Mouse (Mus musculus) v-Abl transformed pro-B cells (cell line): ENCODE data around the gene Tns2.

Source experiments
- in situ Hi-C, 2 experiments: fragments of 400-800 bp; cut with MboI; formaldehyde crosslinking; loops; one replicate each; pipeline ENCODE4 v1.15.1; 2025; ENCODE audit not compliant: unreplicated experiment in 2 of 2

Gene Tns2

DNA sequence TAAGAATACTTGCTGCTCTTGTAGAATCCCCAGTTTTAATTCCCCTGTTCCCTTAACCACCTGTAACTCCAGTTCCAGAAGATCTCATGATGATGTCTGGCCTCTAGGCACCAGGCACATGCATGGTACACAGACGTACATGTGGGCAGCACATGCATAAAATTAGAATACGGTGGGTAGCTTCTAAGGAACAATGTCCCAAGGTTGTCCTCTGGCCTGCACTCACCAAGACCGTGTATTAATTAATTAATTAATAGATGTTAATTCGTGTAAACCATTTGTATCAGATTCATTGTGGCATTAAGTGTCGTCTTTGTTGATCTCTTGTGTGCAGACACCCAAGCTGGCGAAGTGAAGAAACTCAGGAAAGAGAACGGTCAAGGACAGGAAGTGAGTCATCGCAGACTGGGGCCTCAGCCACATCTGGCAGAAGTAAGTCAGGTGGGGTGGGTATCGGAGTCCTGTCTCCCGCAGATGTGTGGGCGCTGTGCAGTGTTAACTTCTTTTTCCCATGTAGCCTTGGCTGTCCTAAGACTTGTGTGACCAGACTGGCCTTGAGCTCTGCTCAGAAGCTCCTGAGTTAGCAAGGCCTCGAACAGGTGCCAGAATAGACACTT is 9.0 kb upstream of the Tns2 start:
- in situ Hi-C loops = loop anchor here in 1 of 2 experiments (25.0 kb wide), 1 partner anchor 1371 kb away; the partner anchor contains the start of gene Nckap1l

GRCm38 (mm10) chr15:102091688-102092087 is 8.5 kb upstream of the Tns2 start:
- in situ Hi-C loops = loop anchor here in 1 of 2 experiments (25.0 kb wide), 1 partner anchor 1371 kb away; the partner anchor contains the start of gene Nckap1l

GRCm38 (mm10) chr15:102092222-102092621 is 8.0 kb upstream of the Tns2 start:
- in situ Hi-C loops = loop anchor here in 1 of 2 experiments (25.0 kb wide), 1 partner anchor 1370 kb away; the partner anchor contains the start of gene Nckap1l

GRCm38 (mm10) chr15:102094157-102094556 is 6.1 kb upstream of the Tns2 start:
- in situ Hi-C loops = loop anchor here in 1 of 2 experiments (25.0 kb wide), 1 partner anchor 1368 kb away; the partner anchor contains the start of gene Nckap1l

GRCm38 (mm10) chr15:102094988-102095387 is 5.2 kb upstream of the Tns2 start:
- in situ Hi-C loops = loop anchor here in 1 of 2 experiments (25.0 kb wide), 1 partner anchor 1367 kb away; the partner anchor contains the start of gene Nckap1l

DNA sequence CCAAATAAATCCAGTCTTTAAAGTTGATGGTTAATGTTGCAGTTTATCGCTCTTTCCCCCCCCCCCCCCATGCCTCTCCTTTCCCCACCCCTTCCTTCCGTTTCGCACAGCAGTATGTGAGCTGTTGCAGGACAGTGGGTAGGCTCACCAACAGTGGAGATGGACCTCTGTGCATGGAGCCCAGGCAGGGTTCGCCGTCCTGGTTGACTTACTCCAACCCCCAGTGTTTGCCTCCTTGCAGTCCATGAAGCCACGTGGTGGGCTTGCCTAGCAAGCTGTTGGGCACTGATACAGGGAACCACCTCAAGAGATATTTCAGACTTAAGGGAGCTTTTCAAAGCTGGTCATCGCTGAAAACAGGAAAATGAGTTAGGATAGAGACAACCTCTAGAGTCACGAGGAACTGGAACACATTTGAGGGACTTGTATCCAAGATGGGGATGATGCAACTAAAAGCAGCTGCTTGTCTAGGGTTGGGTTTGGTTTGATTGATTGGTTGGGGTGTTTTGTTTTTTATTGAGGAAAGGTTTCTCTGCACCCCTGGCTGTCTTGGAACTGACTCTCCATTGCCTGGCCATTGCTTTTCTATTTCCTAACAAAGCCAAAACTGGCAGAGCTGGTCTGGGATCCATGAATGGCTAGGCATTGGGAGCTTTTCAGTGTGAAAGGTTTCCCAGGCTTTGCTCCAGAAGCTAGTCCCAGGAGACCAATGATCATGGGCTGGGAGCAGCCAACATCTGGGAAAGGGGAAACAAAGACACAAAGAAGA is 2.9 kb upstream of the Tns2 start:
- in situ Hi-C loops = loop anchor here in 1 of 2 experiments (25.0 kb wide), 1 partner anchor 1365 kb away; the partner anchor contains the start of gene Nckap1l

DNA sequence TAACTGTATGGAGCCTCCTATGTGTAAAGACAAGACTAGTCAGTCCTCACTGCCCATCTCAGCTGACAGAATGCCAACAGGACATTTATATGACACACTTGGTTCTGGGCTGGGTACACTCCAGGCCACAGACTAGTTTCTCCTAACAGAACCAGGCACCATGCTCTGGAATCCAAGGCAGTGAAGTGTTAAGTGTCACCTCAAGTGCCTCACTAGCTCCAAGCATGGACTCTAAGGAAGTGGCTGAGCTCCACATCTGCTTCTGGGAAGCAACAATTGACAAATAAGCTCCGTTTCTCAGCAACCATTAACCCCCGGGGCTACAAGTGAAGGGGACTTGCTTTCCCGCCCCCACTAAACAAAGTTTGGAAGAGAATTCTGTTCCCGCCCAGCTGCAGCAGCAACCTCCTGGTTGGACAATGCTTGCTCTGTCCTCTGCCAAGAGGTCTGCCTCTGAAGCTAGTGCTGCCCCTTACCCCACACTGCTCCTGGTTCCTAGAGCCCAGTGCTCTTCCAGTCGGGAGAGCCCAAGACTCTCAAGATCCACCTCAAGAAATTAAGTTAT is 2.1 kb upstream of the Tns2 start:
- in situ Hi-C loops = loop anchor here in 1 of 2 experiments (25.0 kb wide), 1 partner anchor 1364 kb away; the partner anchor contains the start of gene Nckap1l

- in situ Hi-C loops = loop anchor here in 1 of 2 experiments (25.0 kb wide), 1 partner anchor 1363 kb away; the partner anchor contains the start of gene Nckap1l
Measured at GRCm38 (mm10) chr15:102099260-102099659, 953 bp upstream of the Tns2 start.

- in situ Hi-C loops = loop anchor here in 1 of 2 experiments (25.0 kb wide), 1 partner anchor 1363 kb away; the partner anchor contains the start of gene Nckap1l
Measured at GRCm38 (mm10) chr15:102099771-102100160, 447 bp upstream of the Tns2 start.

- in situ Hi-C loops = no loop called here
Measured at GRCm38 (mm10) chr15:102100996-102101671, 921 bp downstream of the Tns2 start.

- in situ Hi-C loops = no loop called here
Measured at GRCm38 (mm10) chr15:102101672-102102541, 1.7 kb downstream of the Tns2 start.

GRCm38 (mm10) chr15:102102548-102103121 is 2.4 kb downstream of the Tns2 start:
- in situ Hi-C loops = no loop called here

DNA sequence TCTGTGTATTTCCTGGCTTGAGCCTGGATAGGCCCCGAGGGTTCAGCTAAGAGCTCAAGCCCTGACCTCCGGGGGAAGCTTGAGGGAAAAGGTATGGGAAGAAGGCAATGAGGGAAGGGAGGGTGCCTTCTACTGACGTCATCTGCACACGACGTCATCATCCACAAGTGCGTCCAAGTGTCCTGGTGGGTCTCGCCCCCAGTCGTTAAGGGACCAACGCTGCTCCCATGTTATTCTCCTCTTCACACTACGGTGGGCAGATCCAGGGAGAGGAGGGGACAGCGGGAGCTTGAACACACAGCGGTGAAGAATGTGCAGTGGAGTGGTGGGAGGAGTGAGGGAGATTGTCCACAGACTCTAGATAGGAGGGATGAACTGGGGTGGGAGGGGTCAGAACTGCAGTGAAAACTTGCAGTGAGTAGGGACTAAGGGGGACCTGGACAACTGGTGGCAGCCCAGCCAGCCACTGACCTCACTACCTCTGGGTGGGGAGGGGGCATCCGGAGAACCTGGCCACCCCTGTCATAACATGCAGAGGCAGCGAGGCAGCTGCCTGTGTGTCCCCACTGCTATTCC is 3.2 kb downstream of the Tns2 start:
- in situ Hi-C loops = no loop called here

DNA sequence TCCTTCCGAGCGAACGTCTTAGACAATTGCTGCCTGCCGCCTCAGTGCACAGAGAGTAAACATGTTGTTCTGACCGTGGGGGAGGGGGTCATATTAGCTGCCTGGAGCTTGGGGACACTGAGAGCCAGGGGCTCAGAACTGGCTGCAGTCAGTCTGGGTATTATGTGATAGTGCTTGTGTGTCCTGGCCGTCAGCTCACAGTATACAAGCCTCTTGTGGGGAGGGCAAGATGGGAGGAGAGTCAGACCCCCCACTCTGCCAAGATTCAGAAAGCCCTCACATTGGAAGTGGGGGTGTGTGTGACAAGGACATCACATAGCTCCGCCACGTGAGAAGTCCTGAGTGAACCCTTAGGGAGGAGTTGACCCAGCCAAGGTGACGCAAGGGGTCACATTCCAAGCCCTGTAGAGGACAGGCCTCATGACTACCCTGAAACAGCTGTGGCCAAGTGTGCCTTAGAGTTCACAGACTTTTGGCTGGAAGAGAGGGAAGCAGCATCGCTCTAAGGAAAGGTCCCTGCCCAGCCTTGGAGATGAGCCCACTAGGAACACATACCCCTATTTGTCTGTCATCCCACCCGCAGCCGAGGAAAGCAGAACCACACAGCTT is 3.8 kb downstream of the Tns2 start:
- in situ Hi-C loops = no loop called here

- in situ Hi-C loops = no loop called here
Measured at GRCm38 (mm10) chr15:102105360-102105759, 5.1 kb downstream of the Tns2 start.

- in situ Hi-C loops = no loop called here
Measured at GRCm38 (mm10) chr15:102105764-102106730, 5.8 kb downstream of the Tns2 start.
